Mouse (Mus musculus): ENCODE data around the gene Nfkb2. TPM values are rescaled to one million over a fixed set of nuclear protein-coding genes. Genes with fewer than 3 reads are reported as not detected.
A peak's percentile ranks its signal among the peaks of the same experiment; 100 is the strongest.

Gene Nfkb2
- polyA plus RNA-seq, 1 experiment from 2014 or later, result 4.2 TPM

- Histone ChIP-seq H3K4me2 (ENCODE audit: low read depth, low read length, severe bottlenecking) (no peak overlapping the region), H3K27me3 (ENCODE audit: control insufficient read depth, insufficient read depth, low read length) (no peaks in the 10 kb centered on the region), H3K4me1 (replicated peaks; ENCODE audit: control insufficient read depth, insufficient read depth, low read length) (no peaks in the 10 kb centered on the region), H3K36me3 (ENCODE audit: control insufficient read depth, insufficient read depth, low read length) (peaks cover 13% of the 10 kb centered on the region; the same call in 1 of the 2 replicates), H3K27ac (ENCODE audit: low read depth, low read length) (no peak overlapping the region), H3K9me3 (ENCODE audit: control insufficient read depth, low read length) (no peaks in the 10 kb centered on the region), H3K9ac (ENCODE audit: low read length) (no peak overlapping the region), H3K4me3 (ENCODE audit: low read depth, low read length) (no peak overlapping the region)
- WGBS, result 91% methylated on average over 3 of the region's 3 CpGs
- DNase-seq (ENCODE audit: low spot score) (no peak), ATAC-seq (replicated peaks; ENCODE audit: low FRiP score) (no peak)
Observed at GRCm38 (mm10) chr19:46287566-46287965, 16.6 kb upstream of the Nfkb2 start.

- ATAC-seq (replicated peaks; ENCODE audit: low FRiP score), result no peak
- Histone ChIP-seq H3K4me2 (ENCODE audit: low read depth, low read length, severe bottlenecking) (no peak overlapping the region), H3K27ac (ENCODE audit: low read depth, low read length) (no peak overlapping the region), H3K4me3 (ENCODE audit: low read depth, low read length) (no peak overlapping the region), H3K27me3 (ENCODE audit: control insufficient read depth, insufficient read depth, low read length) (no peaks in the 10 kb centered on the region), H3K36me3 (ENCODE audit: control insufficient read depth, insufficient read depth, low read length) (no peaks in the 10 kb centered on the region; the same call in 1 of the 2 replicates), H3K4me1 (replicated peaks; ENCODE audit: control insufficient read depth, insufficient read depth, low read length) (no peaks in the 10 kb centered on the region), H3K9me3 (ENCODE audit: control insufficient read depth, low read length) (no peaks in the 10 kb centered on the region), H3K9ac (ENCODE audit: low read length) (no peak overlapping the region)
- WGBS, result 71% methylated on average over 12 of the region's 12 CpGs
- DNase-seq (ENCODE audit: low spot score), result no peak
Observed at GRCm38 (mm10) chr19:46290535-46291105, 13.5 kb upstream of the Nfkb2 start.

GRCm38 (mm10) chr19:46296938-46297337, 7.2 kb upstream of the Nfkb2 start:
- Histone ChIP-seq H3K4me2 (ENCODE audit: low read depth, low read length, severe bottlenecking) (no peak overlapping the region), H3K9ac (ENCODE audit: low read length) (no peak overlapping the region), H3K36me3 (ENCODE audit: control insufficient read depth, insufficient read depth, low read length) (no peaks in the 10 kb centered on the region), H3K9me3 (ENCODE audit: control insufficient read depth, low read length) (no peaks in the 10 kb centered on the region), H3K4me1 (replicated peaks; ENCODE audit: control insufficient read depth, insufficient read depth, low read length) (no peaks in the 10 kb centered on the region), H3K4me3 (ENCODE audit: low read depth, low read length) (no peak overlapping the region), H3K27me3 (ENCODE audit: control insufficient read depth, insufficient read depth, low read length) (no peaks in the 10 kb centered on the region), H3K27ac (ENCODE audit: low read depth, low read length) (no peak overlapping the region)
- no peak for ATAC-seq (replicated peaks; ENCODE audit: low FRiP score)
- WGBS, result 77% methylated on average over 4 of the region's 4 CpGs
- no peak for DNase-seq (ENCODE audit: low spot score)

- Histone ChIP-seq H3K36me3 (ENCODE audit: control insufficient read depth, insufficient read depth, low read length) (no peaks in the 10 kb centered on the region), H3K4me3 (ENCODE audit: low read depth, low read length) (no peak overlapping the region), H3K27me3 (ENCODE audit: control insufficient read depth, insufficient read depth, low read length) (no peaks in the 10 kb centered on the region), H3K9me3 (ENCODE audit: control insufficient read depth, low read length) (no peaks in the 10 kb centered on the region), H3K9ac (ENCODE audit: low read length) (no peak overlapping the region), H3K4me2 (ENCODE audit: low read depth, low read length, severe bottlenecking) (no peak overlapping the region), H3K27ac (ENCODE audit: low read depth, low read length) (no peak overlapping the region), H3K4me1 (replicated peaks; ENCODE audit: control insufficient read depth, insufficient read depth, low read length) (peaks cover 7% of the 10 kb centered on the region)
- DNase-seq (ENCODE audit: low spot score) (no peak), ATAC-seq (replicated peaks; ENCODE audit: low FRiP score) (no peak)
- WGBS, result 40% methylated on average over 8 of the region's 8 CpGs
Observed at GRCm38 (mm10) chr19:46300294-46301045, 3.6 kb upstream of the Nfkb2 start.

GRCm38 (mm10) chr19:46302551-46302950, 1.6 kb upstream of the Nfkb2 start:
- Histone ChIP-seq H3K4me2 (ENCODE audit: low read depth, low read length, severe bottlenecking) (no peak overlapping the region), H3K9ac (ENCODE audit: low read length) (no peak overlapping the region), H3K27ac (ENCODE audit: low read depth, low read length) (no peak overlapping the region), H3K9me3 (ENCODE audit: control insufficient read depth, low read length) (no peaks in the 10 kb centered on the region), H3K4me1 (replicated peaks; ENCODE audit: control insufficient read depth, insufficient read depth, low read length) (peaks cover 7% of the 10 kb centered on the region), H3K27me3 (ENCODE audit: control insufficient read depth, insufficient read depth, low read length) (peaks cover 12% of the 10 kb centered on the region), H3K36me3 (ENCODE audit: control insufficient read depth, insufficient read depth, low read length) (no peaks in the 10 kb centered on the region), H3K4me3 (ENCODE audit: low read depth, low read length) (no peak overlapping the region)
- WGBS, result 93% methylated on average over 4 of the region's 4 CpGs
- ATAC-seq (replicated peaks; ENCODE audit: low FRiP score) (no peak), DNase-seq (ENCODE audit: low spot score) (no peak)

- DNase-seq (ENCODE audit: low spot score), result peak; percentile 51
- Histone ChIP-seq H3K4me1 (replicated peaks; ENCODE audit: control insufficient read depth, insufficient read depth, low read length) (peaks cover 7% of the 10 kb centered on the region), H3K27ac (ENCODE audit: low read depth, low read length) (no peak overlapping the region), H3K27me3 (ENCODE audit: control insufficient read depth, insufficient read depth, low read length) (peaks cover 20% of the 10 kb centered on the region), H3K9ac (ENCODE audit: low read length) (no peak overlapping the region), H3K4me2 (ENCODE audit: low read depth, low read length, severe bottlenecking) (peak overlapping the region; percentile 91), H3K9me3 (ENCODE audit: control insufficient read depth, low read length) (no peaks in the 10 kb centered on the region), H3K4me3 (ENCODE audit: low read depth, low read length) (peak overlapping the region; percentile 57; the same call in 1 of the 2 replicates), H3K36me3 (ENCODE audit: control insufficient read depth, insufficient read depth, low read length) (no peaks in the 10 kb centered on the region)
- ATAC-seq (replicated peaks; ENCODE audit: low FRiP score), result no peak
- 58% methylated on average over 18 of the region's 18 CpGs for WGBS
Observed at GRCm38 (mm10) chr19:46303251-46304215, 587 bp upstream of the Nfkb2 start.

GRCm38 (mm10) chr19:46304908-46305333, 801 bp downstream of the Nfkb2 start:
- Histone ChIP-seq H3K27me3 (ENCODE audit: control insufficient read depth, insufficient read depth, low read length) (peaks cover 24% of the 10 kb centered on the region), H3K9ac (ENCODE audit: low read length) (peak overlapping the region; percentile 61), H3K4me1 (replicated peaks; ENCODE audit: control insufficient read depth, insufficient read depth, low read length) (peaks cover 10% of the 10 kb centered on the region), H3K36me3 (ENCODE audit: control insufficient read depth, insufficient read depth, low read length) (no peaks in the 10 kb centered on the region), H3K4me3 (ENCODE audit: low read depth, low read length) (peak overlapping the region; percentile 57), H3K9me3 (ENCODE audit: control insufficient read depth, low read length) (no peaks in the 10 kb centered on the region), H3K27ac (ENCODE audit: low read depth, low read length) (no peak overlapping the region), H3K4me2 (ENCODE audit: low read depth, low read length, severe bottlenecking) (peak overlapping the region; percentile 91)
- WGBS, result under 1% methylated on average over 34 of the region's 34 CpGs
- DNase-seq (ENCODE audit: low spot score) (peak; percentile 73), ATAC-seq (replicated peaks; ENCODE audit: low FRiP score) (peak; percentile 47)

GRCm38 (mm10) chr19:46305432-46306267, 1.5 kb downstream of the Nfkb2 start:
- Histone ChIP-seq H3K9ac (ENCODE audit: low read length) (peak overlapping the region; percentile 61), H3K4me3 (ENCODE audit: low read depth, low read length) (peak overlapping the region; percentile 57), H3K27ac (ENCODE audit: low read depth, low read length) (no peak overlapping the region), H3K9me3 (ENCODE audit: control insufficient read depth, low read length) (no peaks in the 10 kb centered on the region), H3K36me3 (ENCODE audit: control insufficient read depth, insufficient read depth, low read length) (no peaks in the 10 kb centered on the region), H3K27me3 (ENCODE audit: control insufficient read depth, insufficient read depth, low read length) (peaks cover 24% of the 10 kb centered on the region), H3K4me1 (replicated peaks; ENCODE audit: control insufficient read depth, insufficient read depth, low read length) (peaks cover 10% of the 10 kb centered on the region), H3K4me2 (ENCODE audit: low read depth, low read length, severe bottlenecking) (peak overlapping the region; percentile 91)
- under 1% methylated on average over 42 of the region's 43 CpGs for WGBS
- DNase-seq (ENCODE audit: low spot score) (peak; percentile 92), ATAC-seq (replicated peaks; ENCODE audit: low FRiP score) (peak; percentile 57)
